Mouse (Mus musculus): ENCODE data around the gene Pde7b.

DNA sequence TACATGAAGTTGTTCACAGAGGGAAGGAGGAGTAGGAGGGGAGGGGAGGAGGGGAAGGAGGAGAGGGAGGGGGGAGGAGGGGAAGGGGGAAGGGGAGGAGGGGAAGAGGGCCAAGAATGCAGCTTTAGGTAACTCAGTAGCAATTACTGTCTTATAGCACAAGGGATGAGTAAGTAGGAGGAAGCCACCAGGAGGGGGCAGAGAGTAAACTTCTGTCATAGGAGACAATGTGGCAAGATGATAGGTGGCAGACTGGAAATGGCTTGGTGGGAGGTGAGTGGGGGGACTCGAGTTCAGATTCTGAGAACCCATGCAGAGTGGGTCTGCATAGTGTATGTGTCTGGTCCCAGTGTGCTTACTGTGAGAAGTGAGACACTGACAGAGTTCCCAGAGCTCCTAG is 234.1 kb downstream of the Pde7b start:
- TF ChIP-seq POLR2A (IDR thresholded peaks at IDR 0.05; ENCODE audit: insufficient read depth, low read depth, low read length) (no peak), CTCF (IDR thresholded peaks at IDR 0.05) (peak; percentile 41), EP300 (IDR thresholded peaks at IDR 0.05; ENCODE audit: insufficient read depth, low read depth, low read length) (no peak)
